Mouse (Mus musculus) ZHBTc4 (cell line): Measurements from ENCODE around the gene Zp3r.

Experiments used
- DNase-seq: peaks from one replicate; pipeline ENCODE4 v3.0.0-alpha.2; 2011; ENCODE audit warnings: low read depth, low spot score

Zp3r gene

DNA sequence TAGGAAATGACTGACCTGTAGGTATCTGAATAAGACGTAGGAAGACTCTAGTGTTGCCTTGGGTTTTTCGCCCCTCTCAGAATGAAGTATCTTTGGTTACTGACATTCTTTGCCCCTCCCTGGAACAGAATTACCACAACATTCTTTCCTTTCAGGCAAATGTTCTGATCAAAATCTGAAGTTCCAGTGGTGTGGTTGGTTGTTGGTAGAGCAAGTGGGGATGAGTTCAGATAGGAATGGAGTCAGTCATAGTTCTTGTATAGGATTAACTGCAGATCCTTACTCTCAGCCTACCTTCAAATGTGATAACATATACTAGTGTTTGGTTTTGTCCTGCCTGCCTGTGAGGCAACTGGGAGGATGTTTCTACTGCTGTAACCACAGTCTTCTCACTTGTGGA is at the start of gene Zp3r:
Gene Zp3r (minus strand): TSS at position 101 of the 400 bp plus-strand sequence.
- no peak for DNase-seq

DNA sequence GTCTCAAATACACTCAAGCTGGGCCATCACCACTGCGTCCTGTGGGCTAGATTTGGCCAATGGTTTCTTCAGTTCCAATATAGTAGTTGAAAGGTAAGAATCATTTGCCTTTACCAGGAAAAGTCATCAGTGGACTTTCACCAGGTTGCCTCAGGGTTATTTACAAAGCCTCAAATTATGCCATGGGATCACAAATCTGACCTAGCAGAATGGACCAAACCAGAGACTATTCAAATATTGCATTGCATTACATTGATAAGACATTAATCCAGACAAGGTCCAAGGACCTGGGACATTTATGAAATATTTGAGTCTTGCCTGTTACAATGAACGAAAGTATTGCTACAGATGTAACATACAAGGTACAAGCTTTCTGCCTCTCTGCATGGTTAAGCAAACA is 49.1 kb upstream of the Zp3r start:
- DNase-seq: no peak

GRCm38 (mm10) chr1:130663576-130663975 is 34.2 kb upstream of the Zp3r start:
- DNase-seq: peak; percentile 80

DNA sequence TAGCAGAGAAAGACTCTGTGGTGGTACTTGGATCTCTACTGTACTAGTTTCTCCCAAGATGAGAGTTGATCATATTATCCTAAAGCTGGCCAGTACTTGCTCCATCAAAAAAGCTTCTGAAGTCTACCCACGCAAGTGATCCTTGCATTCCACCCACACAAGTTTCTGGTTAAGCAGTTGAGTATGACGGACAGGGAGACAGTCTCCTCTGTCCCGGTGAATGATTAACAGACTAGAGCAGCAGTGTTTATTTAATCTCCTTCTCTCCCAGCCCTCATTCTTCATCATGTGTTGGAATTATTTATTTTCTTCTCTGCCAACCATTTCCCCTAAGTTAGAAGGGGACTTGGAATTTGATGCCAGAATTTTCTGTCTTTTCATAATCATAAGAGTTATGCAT is 32.0 kb upstream of the Zp3r start, which contains the start of gene C4bp:
Gene C4bp (minus strand): TSS at position 179 of the 400 bp plus-strand sequence.
- DNase-seq: no peak

DNA sequence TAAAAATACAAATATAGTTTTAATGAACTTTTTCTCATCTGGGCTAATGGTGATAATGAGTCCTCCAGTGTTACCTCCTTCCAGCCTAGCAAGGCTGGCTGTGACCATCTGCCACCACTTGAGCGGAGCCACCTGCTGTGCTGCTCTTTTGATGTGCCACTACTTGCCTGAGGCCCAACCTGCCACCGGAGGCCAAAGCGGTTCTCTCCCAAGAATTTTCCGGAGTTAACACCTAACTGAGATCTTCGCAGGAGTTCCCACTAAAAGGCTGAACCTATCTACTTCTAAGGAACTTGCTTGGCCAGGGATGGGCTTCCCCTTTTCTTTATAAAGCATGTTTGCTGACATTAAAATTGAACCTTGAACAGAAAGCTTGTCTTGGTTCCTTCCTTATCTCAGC is 30.2 kb upstream of the Zp3r start:
- peak; percentile 66 for DNase-seq

DNA sequence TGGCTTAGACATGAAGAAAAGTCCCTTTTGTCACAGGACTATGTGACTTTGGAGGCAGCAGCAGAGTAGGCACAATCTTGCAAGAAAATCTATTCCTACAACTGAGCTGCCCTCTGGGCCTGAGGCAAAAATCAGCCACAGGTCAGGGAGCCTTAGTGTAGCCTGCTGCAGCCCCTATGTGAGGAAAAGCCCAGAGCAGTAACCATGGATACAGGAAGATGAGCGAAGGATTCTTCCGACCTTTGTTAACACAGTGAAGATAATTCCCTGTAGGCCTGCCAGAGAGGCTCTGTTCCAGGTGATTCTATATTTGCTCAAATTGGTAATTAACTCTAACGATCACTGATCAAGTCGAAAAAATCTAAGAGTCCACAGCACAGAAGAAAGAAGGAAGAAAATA is 14.7 kb upstream of the Zp3r start:
- no peak for DNase-seq

- DNase-seq: no peak
Observed at GRCm38 (mm10) chr1:130640967-130641366, 11.5 kb upstream of the Zp3r start.

DNA sequence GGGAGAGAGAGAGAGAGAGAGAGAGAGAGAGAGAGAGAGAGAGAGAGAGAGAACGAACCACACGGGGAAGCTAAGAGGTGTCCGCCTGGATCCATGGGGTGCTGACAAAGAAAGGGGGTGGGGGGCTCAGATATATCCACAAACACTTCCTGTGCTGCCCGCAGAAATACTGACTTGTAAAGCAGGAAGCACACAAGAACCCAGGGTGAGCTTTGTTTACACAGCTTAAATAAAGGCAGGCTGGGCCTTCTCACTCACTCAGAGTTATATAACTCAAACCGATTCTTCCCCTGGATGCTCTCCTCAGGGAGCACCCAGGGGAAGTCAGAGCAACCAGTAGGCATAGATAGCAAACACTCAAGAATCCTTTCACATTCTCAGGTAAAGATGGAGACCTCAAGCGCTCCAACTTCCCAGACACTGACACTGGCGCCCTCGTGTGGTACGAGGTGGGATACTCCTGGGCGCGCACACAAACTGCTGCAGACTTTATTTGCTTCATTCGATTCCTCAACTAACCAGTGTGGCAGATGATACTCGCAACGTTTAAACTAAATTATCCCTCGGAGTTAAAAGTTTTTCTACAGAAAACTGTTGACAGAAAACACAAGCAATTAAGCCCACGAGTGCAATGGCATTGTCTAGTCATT is 4.5 kb upstream of the Zp3r start:
- DNase-seq: peak; percentile 84

DNA sequence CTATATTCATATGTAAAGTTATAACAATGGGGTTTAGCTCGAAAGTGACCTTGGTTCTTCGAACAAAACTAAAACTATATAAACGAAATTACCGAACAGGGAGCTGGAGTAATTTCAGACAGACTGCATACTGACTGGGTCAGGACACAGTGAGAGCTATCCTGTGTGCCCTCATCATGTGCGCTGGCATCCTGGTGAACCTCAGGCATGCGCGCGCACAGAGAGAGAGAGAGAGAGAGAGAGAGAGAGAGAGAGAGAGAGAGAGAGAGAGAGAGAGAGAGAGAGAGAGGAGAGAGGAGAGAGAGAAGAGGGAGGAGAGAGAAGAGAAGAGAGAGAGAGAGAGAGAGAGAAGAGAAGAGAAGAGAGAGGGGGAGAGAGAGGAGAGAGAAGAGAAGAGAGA is 3.9 kb upstream of the Zp3r start:
- no peak for DNase-seq

DNA sequence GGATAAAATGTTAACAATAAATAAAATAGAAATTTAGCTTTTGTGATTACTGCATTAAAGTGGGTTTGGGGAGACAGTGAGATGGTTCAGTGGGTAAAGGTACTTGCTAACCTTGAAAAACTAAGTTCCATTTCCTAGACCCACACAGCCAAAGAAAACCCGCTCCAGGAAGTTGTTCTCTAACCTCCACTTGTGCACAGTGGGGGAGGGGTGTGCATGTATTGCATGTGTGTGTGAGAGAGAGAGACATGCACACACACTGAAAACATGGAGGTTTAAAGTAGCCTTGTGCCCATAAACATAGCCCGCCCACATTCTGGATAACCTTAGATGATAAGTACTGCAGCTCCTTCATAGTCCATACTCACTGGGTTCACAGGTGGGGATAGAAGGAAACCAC is 33.1 kb downstream of the Zp3r start:
- DNase-seq: no peak

GRCm38 (mm10) chr1:130588659-130589058 is 40.8 kb downstream of the Zp3r start:
- no peak for DNase-seq

DNA sequence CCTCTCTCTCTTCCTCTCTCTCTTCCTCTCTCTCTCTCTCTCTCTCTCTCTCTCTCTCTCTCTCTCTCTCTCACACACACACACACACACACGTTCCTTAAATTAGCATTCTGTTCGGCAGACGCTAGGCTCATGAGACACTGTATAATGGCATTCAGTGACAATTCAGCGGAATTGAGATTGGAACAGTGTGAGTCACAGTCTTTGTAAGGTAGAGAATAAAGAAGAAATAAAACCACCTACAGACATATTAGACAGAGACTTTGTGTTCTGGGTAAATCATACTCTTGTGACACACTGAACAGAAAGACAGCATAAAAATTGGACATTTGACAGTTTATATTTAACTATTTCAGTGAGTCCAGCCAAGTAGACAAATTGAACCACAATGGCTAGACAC is 53.0 kb downstream of the Zp3r start:
- DNase-seq: no peak

GRCm38 (mm10) chr1:130575962-130576361 is 53.5 kb downstream of the Zp3r start:
- peak; percentile 21 for DNase-seq

DNA sequence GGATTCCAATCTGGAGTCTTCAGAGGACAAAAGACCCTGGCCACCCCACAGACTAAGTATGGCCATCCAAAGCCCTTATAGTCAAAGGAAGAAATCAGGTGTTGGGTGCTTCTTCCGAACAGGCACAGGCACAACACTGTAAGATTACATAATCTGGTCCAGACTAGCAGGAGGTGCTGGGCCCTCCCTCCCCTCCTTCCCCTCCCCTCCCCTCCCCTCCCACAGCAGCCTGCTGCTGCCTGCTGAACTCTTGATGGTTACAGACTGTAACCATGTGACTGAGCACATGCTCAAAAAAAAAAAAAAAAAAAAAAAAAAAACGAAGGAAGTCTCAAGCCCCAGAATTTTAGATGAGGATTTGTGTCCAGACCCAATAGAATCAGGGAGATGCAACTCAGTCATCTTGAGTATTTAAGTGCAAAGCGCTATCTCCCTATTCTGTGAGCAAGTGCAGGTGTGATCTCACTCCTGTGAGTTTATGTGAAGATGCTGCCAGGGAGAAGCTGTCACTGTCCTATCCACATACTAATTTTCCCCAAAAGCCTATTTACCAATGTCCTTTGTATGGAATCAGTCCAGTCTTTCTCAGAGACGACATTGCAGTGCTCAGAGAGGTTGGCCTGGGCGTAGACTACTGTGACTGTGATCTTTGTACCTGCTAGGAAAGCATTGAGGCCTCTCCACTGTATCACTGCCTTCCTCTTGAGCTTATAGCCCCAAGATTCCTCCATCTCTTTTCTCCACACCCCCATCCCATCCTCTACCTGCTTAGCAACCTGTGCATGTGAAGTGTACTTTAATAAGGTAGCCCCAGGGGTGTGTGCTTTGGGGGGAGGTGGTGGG is 77.8 kb downstream of the Zp3r start:
- DNase-seq: peak; percentile 38

- DNase-seq: peak; percentile 52
Observed at GRCm38 (mm10) chr1:130550242-130551167, 78.9 kb downstream of the Zp3r start.

DNA sequence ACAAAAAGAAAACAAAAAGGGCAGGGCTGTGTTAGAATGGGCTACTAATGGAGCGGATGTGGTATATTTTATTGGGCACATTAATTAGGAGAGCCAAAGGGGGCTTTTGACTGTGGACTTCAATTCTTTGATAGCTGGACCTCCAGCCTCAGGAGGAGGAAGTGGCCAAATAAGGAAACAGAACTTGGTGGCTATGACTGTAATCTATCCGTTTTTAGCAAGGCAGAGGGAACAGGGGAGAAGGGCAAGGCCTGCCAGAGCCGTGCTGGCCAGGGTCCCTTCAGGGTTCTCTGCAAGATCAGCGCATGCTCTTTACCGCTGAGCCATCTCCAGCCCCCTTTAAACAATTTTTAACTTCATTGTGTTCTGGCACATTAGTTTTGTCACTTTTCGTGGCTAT is 79.7 kb downstream of the Zp3r start:
- DNase-seq: peak; percentile 2

GRCm38 (mm10) chr1:130549160-130549559 is 80.3 kb downstream of the Zp3r start:
- DNase-seq: peak; percentile 88

DNA sequence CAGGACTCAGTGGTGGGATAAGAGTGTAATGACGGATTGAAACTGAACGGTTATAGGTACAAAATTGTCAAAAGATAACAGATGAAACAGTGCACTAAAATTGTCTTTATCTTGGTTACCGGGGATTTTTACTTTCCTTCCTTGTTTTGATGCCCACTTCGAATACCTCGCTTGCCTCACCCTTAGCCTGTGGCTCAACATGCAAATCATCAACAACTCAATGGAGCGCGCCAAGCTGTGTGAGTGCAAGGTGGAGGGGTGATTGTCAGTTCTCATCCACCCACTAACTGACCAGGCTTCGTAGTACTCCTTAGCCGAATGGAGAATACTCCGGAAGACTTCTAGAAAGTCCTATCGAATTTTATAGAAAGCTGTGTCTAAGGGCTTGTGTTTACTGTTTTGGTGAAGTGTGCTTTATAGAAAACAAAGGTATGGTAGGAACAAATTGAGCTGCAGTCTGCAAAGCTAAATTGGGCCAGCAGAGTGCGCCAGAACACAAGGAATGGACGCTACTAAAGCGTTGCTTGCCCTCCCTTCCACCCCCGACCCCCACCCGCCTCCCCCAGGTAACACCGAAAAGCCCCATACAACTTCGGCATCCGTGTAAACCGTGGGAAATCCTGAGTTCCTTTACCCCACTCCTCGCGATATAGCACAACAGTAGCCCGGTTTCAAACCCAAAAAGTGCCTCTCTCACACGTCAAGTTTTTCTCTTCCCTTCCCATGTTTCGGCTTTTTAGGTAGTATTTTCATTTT is 81.6 kb downstream of the Zp3r start:
- peak; percentile 59 for DNase-seq
